Mouse (Mus musculus) neural tube, postnatal 0 days (tissue): Measurements from ENCODE around the gene Perp. TPM values are rescaled to one million over a fixed set of nuclear protein-coding genes. Genes with fewer than 3 reads are reported as not detected.

ENCODE experiments used
- polyA plus RNA-seq: library from polyadenylated mRNA; unstranded; fragments of >200 nt; fragmentation: Nextera tagmentation; extraction: Ambion mirVana; gene quantifications from 2 replicates; pipeline ENCODE4 v1.2.1, GENCODE M21; 2015

The Perp gene
- 16.7 and 17.4 TPM in 2 replicates for polyA plus RNA-seq

GRCm38 (mm10) chr10:18844441-18845286, at the start of gene Perp:
TSS of gene Perp (plus strand) at chr10:18845020.

Other genes with a start within 250 kb of the Perp start
- 7.4 and 8.4 TPM in 2 replicates for gene Arfgef3, start 101.1 kb upstream of the Perp start, polyA plus RNA-seq
- 0.23 and 0.50 TPM in 2 replicates for gene Gm4922, start 58.2 kb upstream of the Perp start, polyA plus RNA-seq
- 1.3 and 1.8 TPM in 2 replicates for gene Tnfaip3, start 170.6 kb downstream of the Perp start, polyA plus RNA-seq